Mouse (Mus musculus) NIH3T3 (cell line): ENCODE results near the gene Acadm.

Experiments used
- DNase-seq: peaks from one replicate; pipeline ENCODE4 v3.0.0-alpha.2; 2012; ENCODE audit warnings: low read depth

Gene Acadm

DNA sequence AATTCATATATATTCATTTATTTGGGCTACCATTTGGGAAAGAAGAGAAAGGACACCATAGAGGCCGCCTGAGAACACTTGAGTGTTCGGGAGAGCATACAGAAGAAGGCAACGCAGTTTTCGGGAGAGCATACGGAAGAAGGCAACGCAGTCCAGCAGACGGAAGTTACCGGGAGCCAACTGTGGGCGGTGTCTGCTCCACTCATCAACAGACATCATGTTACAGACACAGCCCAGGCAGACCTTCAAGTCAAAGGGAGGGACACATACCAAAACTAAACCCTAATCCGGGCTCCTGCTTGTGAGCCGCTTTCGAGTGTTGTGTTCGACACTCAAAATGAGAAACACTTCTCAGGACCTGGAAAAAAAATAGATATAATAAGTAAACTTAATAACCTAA is 2.8 kb downstream of the Acadm start:
- no peak for DNase-seq

GRCm38 (mm10) chr3:153940486-153940885 is 3.9 kb downstream of the Acadm start:
- DNase-seq = no peak

GRCm38 (mm10) chr3:153940021-153940420 is 4.4 kb downstream of the Acadm start:
- no peak for DNase-seq

GRCm38 (mm10) chr3:153937116-153937810 is 7.2 kb downstream of the Acadm start:
- DNase-seq = no peak

GRCm38 (mm10) chr3:153935878-153936277 is 8.6 kb downstream of the Acadm start:
- DNase-seq = peak; percentile 16

DNA sequence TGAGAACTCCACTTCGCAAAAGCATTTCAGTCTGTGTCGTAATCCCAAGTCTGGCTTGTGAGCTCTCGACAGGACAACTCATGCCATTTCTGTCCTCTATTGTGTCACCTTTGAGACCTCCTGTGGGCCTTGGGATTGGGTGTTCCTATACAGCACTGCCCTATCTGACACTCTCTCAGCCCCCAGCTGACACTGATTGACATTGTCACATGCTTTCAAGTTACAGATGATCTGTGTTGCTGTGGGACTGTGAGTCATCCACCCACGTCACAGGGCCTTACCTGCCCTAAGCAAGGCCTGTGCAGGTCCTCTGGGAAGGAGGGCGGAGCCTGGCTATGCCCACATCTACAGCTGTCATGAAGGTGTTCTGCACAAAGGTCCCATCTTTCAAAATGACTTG is 12.0 kb downstream of the Acadm start:
- no peak for DNase-seq

DNA sequence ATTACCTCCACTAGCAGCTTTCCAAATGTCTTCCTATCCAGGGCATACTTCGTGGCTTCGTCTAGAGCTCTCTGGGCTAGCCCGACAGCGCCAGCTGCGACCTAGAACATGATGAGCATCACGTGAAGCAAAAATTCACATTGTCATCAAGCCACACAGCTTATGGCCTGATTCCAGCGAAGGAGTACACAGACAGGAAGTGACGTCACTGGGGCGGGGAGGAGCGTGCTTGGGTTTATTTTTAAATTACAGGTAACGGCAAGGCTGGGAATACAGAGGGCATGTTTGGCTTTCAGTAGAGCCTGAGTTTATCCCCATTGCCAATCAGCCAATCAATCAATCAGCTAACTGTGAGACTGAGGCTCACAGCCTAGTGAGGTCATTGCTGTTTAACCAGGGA is 14.9 kb downstream of the Acadm start:
- DNase-seq = no peak

DNA sequence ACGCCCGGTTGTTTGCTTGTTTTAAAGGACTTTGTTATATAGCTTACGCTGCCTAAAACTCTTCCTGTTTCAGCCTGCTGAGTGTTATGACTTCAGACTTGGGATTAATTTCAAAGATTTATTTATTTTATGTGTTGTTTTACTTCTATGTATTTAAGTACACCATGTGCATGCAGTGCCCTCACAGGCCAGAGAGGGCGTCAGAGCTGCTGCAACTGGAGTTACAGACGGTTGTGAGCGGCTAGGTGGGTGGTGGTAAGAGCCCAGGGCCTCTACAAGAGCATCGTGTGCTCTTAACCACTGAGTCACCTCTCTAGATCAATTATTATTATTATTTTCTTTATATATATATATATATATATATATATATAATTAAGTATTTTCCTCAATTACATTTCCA is 18.1 kb downstream of the Acadm start:
- no peak for DNase-seq

DNA sequence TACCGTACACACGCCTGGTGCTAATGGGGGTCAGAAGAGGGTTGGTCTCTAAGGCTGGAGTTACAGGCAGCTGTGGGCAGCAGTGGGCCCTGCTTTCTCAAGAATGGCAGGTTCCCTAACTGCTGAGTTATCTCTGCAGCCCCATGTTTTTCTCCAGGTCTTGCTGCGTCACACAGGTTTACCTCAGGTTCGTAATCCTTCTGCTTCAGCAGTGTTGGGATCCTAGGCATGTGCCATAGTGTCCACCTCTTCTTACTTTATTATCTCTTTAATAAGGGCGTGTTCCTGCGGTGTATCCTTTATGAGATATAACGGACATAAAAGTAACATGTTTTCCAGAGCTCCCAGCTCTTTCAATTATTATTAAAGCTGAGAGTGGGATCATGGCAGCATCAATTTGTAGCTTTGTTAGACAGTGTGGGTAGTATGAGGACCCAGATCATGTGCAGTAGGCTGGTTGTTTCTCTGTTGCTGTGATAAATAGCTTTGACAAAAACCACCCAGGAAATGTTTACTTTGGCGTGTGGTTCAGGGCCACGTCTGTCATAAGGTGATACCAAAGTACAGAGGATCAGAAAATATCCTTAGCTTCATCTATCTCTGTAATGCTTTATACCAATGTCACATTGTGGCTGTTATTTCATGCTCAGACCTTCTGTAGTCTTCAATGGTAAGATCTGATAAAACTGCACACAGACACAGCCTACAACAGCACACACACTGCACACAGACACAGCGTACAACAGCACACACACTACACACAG is 23.1 kb downstream of the Acadm start:
- no peak for DNase-seq

GRCm38 (mm10) chr3:153917200-153917599 is 27.2 kb downstream of the Acadm start:
- peak; percentile 95 for DNase-seq

GRCm38 (mm10) chr3:153913510-153914243 is 30.8 kb downstream of the Acadm start:
- peak; percentile 82 for DNase-seq

GRCm38 (mm10) chr3:153912546-153913509 is 31.6 kb downstream of the Acadm start, which contains the start of gene Rabggtb:
Gene Rabggtb (minus strand): TSS chr3:153913009.
- DNase-seq = peak; percentile 97

- DNase-seq = peak; percentile 20
Measured at GRCm38 (mm10) chr3:153911882-153912440, 32.5 kb downstream of the Acadm start.

- DNase-seq = peak; percentile 50
Measured at GRCm38 (mm10) chr3:153911197-153911881, 33.1 kb downstream of the Acadm start.

DNA sequence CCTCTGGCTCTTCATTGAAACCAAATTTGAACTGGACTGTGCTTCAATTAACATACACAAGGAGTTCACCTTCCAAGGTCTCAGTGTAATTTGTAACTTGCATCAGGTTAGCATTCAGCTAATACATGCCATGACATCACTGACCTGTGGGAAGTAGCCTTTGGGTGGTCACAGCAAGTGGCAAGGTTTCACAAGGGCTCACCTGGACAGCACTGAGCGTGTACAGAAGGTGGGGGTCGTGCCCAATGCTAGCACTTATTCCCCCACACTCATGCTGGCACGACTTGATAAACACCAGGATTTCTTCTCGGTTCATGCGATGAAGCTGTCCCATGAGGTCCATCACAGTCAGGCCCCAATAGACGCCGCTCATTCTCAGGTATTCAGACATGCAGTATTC is 33.9 kb downstream of the Acadm start:
- no peak for DNase-seq

- no peak for DNase-seq
Measured at GRCm38 (mm10) chr3:153908919-153909318, 35.5 kb downstream of the Acadm start.

DNA sequence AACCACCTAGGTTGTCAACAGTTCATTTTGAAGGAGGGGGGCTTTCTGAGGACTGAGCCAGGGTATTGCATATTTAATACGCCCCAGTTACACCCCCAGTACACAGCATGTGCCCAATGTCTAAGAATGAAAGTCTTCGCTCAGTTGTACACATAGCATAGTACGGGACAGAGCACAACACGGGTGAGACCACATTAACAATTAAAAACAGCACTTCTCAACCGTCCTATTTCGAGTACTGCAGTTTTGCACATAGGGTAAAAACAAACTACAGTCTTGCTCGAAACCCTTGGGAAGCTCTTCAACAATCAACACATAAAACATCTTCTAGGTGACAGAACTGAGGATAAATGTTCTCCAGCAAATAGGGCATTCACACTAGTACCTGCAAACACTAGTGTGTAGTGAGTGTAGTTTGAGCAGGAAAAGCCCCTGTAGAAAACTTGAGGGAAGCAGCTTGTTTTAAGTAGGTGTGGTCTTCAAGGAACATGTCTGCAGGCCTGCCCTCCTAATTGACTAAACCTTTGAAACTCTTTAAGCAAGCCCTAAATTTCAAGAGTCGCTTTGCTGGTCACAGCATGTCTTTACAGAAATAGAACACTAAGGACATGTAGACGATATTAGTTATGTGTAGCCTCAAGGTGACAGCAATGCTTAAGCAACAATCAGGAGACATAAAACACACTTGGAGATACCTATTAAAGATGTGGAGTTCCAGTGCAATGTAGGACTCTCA is 38.1 kb downstream of the Acadm start, which contains the start of gene Msh4:
Gene Msh4, minus strand, starts transcription at position 3 of the 736 bp plus-strand sequence.
- no peak for DNase-seq

GRCm38 (mm10) chr3:153905251-153906135 is 38.9 kb downstream of the Acadm start:
- DNase-seq = no peak

DNA sequence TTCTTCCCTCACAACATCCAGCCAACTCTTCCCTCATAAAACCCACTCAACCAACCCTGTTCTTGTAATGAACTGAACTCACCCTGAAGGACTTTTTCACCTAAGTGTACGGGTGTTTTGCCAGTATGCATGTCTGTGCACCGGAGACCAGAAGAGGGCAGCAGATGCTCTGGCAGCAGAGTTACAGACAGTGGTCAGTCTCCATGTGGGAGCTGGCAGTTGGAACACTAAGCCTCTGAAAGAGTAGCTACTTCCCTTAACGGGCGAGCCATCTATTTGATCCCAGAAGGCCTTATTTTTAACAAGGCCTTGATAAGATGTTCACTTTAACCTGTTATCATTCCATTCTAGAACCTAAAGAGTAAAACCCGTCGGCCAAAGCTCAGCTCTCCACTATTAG is 39.8 kb downstream of the Acadm start:
- DNase-seq = peak; percentile 69
